Mouse (Mus musculus): ENCODE measurements around the gene Vtn. TPM values are rescaled to one million over a fixed set of nuclear protein-coding genes. Genes with fewer than 3 reads are reported as not detected.

Gene Vtn
- total RNA-seq (2023): not detected in 2 replicates

GRCm38 (mm10) chr11:78499004-78499403 is at the start of gene Vtn:
TSS of gene Vtn (plus strand) at chr11:78499091.

DNA sequence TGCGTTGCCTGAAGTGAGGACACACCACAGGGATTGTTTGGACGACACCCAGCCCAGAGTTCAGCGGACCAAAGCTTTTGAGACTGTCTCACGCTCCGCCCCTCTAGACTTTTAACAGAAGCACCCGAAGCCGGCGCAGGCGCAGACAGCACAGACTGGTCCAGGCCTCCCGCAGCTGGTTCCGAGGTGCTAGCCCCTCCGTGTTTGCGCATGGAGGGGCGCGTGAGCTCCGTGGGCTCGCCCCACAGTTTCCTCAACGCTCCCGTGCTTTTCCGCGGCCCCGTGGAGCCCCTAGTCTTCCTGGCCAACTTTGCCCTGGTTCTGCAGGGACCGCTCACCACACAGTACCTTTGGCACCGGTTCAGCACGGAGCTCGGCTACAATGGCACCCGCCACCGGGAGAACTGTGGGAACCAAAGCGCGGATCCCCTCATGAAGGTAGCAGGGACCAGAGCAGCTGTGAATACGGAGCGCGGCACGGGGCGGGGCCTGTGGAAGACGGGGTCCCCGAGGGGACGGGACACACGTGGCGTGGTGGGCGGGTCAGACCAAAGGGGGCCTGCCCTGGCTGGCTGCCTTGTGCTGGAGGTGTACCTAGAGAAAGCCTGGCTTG is 33.2 kb upstream of the Vtn start, which contains the start of gene Slc46a1:
Gene Slc46a1 (plus strand): TSS at position 130 of the 613 bp plus-strand sequence.

DNA sequence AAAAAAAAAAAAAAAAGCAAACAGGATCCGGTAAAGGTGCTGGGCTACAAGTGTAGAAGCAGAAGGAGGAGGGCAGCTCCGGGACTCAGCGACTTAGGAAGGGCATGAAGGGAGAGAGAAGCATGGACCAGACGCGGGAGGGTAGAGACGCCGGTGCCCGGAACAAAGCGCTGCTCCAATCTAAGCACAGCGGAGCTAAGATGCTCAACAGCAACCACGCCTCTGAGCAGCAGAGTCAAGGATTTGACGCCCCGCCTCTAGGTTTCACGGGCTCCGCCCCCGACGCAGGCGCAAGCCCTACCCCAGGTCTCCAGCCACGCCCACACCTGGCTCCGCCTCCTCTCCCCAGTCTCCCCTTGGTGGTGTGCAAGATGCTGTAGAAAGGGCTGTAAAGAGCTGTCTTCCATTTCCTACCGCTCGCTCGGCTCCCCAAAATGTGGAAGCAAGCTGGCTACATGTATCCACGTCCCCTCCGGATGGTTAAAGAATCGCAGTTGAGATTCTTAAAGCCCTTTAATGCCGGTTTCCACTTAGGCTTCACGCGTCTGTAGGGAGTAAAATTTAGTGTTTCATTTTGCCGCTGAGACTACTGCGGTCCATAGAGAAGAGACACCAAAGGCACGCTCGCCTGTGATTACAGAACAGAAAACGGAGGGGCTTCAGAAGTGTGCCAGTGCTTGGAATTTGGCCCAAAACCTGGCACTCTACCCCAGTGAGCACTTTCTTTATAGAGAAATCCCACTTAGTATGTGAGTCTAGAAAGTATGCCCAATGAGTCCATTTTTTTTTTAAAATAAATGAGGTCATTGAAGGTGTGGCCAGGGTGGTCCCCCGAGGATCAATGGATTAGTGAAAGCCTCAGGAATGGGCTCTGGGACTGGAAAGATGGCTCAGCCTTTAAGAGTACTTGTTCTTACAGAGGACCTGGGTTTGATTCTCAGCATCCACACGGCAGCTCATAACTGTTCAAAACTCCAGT is 1.1 kb upstream of the Vtn start, which contains the start of gene Sarm1:
Gene Sarm1 (minus strand): TSS at position 211 of the 979 bp plus-strand sequence.

GRCm38 (mm10) chr11:78502909-78503650 is 4.2 kb downstream of the Vtn start, which contains the start of gene Sebox:
TSS of gene Sebox (plus strand) at chr11:78503447.

GRCm38 (mm10) chr11:78512025-78512957 is 13.4 kb downstream of the Vtn start, which contains the start of the genes Tmem199 and Poldip2:
TSS of gene Tmem199 (minus strand) at chr11:78512172.
TSS of gene Poldip2 (plus strand) at chr11:78512193.

GRCm38 (mm10) chr11:78536080-78536689 is 37.3 kb downstream of the Vtn start, which contains the start of the genes Tnfaip1 and Ift20:
TSS of gene Tnfaip1 (minus strand) at chr11:78536332.
TSS of gene Ift20 (plus strand) at chr11:78536361.

GRCm38 (mm10) chr11:78550168-78551058 is 51.5 kb downstream of the Vtn start, which contains the start of gene Tmem97:
TSS of gene Tmem97 (minus strand) at chr11:78550777.

Other genes starting within 250 kb of the Vtn start
- 45.5 and 59.1 TPM in 2 replicates for gene 2610507B11Rik, start 237.3 kb upstream of the Vtn start, total RNA-seq (2023)
- not detected in 2 replicates for gene BC030499, start 208.2 kb upstream of the Vtn start, total RNA-seq (2023)
- 61.2 and 103 TPM in 2 replicates for gene Spag5, start 197.6 kb upstream of the Vtn start, total RNA-seq (2023)
- 2.1 and 2.5 TPM in 2 replicates for gene Aldoc, start 176.1 kb upstream of the Vtn start, total RNA-seq (2023)
- 34.3 and 40.8 TPM in 2 replicates for gene Pigs, start 170.7 kb upstream of the Vtn start, total RNA-seq (2023)
- 115 and 123 TPM in 2 replicates for gene Unc119, start 155.6 kb upstream of the Vtn start, total RNA-seq (2023)
- not detected in 2 replicates for gene Foxn1, start 112.5 kb upstream of the Vtn start, total RNA-seq (2023)
- gene Slc13a2, start 76.9 kb upstream of the Vtn start, total RNA-seq (2023): not detected in 2 replicates
- 0.47 and 0.86 TPM in 2 replicates for gene Slc46a1, start 33.4 kb upstream of the Vtn start, total RNA-seq (2023)
- 0.09 and 0.60 TPM in 2 replicates for gene Sarm1, start 1.3 kb upstream of the Vtn start, total RNA-seq (2023)
- not detected in 2 replicates for gene Sebox, start 4.4 kb downstream of the Vtn start, total RNA-seq (2023)
- gene Tmem199, start 13.1 kb downstream of the Vtn start, total RNA-seq (2023): 12.7 and 18.9 TPM in 2 replicates
- gene Poldip2, start 13.1 kb downstream of the Vtn start, total RNA-seq (2023): 14.5 and 18.5 TPM in 2 replicates
- gene Tnfaip1, start 37.2 kb downstream of the Vtn start, total RNA-seq (2023): 6.4 and 8.4 TPM in 2 replicates
- gene Ift20, start 37.3 kb downstream of the Vtn start, total RNA-seq (2023): 24.9 and 28.1 TPM in 2 replicates
- 7.9 and 9.4 TPM in 2 replicates for gene Tmem97, start 51.7 kb downstream of the Vtn start, total RNA-seq (2023)
- gene Nlk, start 198.3 kb downstream of the Vtn start, total RNA-seq (2023): 13.5 and 17.3 TPM in 2 replicates